Mouse (Mus musculus): ENCODE measurements around the gene Cyp2c37. TPM values are rescaled to one million over a fixed set of nuclear protein-coding genes. Genes with fewer than 3 reads are reported as not detected.
"Not testable (repeated sequence)": the region's sequence is repeated elsewhere in the genome, so short reads cannot be mapped to it uniquely, and the experiment has no call there.

Gene Cyp2c37
- polyA plus RNA-seq (2015; fragmentation: Nextera tagmentation; extraction: Ambion mirVana), result not detected in 2 replicates

DNA sequence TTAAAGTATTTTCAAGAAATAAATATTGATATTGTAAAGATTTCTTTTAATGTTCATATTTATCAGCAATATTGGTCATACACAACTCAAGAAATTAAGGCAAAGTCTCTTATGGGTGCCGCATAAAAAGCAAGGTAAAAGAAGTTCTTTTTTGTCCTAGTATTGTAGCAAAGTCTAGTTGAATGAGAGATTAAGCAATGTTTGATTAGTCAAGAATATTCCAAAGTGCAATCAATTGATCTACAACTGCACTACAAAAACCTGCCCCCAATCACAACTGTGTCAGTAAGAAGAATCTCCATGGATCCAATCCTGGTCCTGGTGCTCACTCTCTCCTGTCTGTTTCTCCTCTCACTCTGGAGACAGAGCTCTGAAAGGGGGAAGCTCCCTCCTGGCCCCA, at the start of gene Cyp2c37:
Cyp2c37 (plus strand) TSS at position 285 of the 400 bp plus-strand sequence.
- not testable (repeated sequence) for H3K27ac ChIP-seq (replicated peaks)

GRCm38 (mm10) chr19:39960861-39961260, 31.4 kb upstream of the Cyp2c37 start:
- H3K9ac ChIP-seq; H3K27ac ChIP-seq (replicated peaks); ATAC-seq (ENCODE audit: low read depth); H3K4me2 ChIP-seq; H3K4me3 ChIP-seq; H3K27me3 ChIP-seq; H3K9me3 ChIP-seq; H3K4me1 ChIP-seq (replicated peaks); H3K36me3 ChIP-seq: not testable (repeated sequence)

More for the DNA sequence above, at the start of gene Cyp2c37:
- 100% methylated on average over 1 of the region's 1 CpGs for WGBS
- H3K4me2 ChIP-seq; H3K4me3 ChIP-seq; H3K36me3 ChIP-seq; H3K9me3 ChIP-seq; ATAC-seq (ENCODE audit: low read depth); H3K27me3 ChIP-seq; H3K4me1 ChIP-seq (replicated peaks); H3K9ac ChIP-seq: not testable (repeated sequence)

GRCm38 (mm10) chr19:39971096-39971495, 21.1 kb upstream of the Cyp2c37 start:
- H3K9me3 ChIP-seq, result peaks cover 29% of the 10 kb centered on the region
- H3K27me3 ChIP-seq; H3K4me1 ChIP-seq (replicated peaks); H3K27ac ChIP-seq (replicated peaks); H3K9ac ChIP-seq; ATAC-seq (ENCODE audit: low read depth); H3K36me3 ChIP-seq; H3K4me3 ChIP-seq; H3K4me2 ChIP-seq: not testable (repeated sequence)
- WGBS, result 89% methylated on average over 3 of the region's 3 CpGs

DNA sequence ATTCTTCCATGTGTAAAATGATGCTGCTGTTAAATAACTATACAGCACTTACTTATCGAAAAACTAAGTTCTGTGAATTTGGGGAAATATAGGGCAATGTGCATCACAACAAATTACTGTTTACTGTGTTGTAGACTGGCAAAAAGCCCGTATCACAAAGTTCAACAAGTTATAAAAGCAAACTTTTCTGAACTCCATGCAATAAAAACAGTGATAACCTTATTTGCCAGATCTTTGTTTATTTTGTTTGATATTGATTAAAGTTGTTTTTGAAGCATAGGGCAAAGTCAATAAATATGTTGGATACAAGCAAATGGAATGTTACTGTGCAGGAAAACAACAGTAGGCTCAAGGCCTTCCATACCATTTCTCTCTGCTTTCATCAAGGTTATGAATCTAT, 2.8 kb upstream of the Cyp2c37 start:
- WGBS, result 80% methylated on average over 2 of the region's 2 CpGs
- Histone ChIP-seq H3K27ac (replicated peaks) (no peak overlapping the region), H3K4me2 (no peak overlapping the region), H3K4me3 (no peak overlapping the region), H3K4me1 (replicated peaks) (no peaks in the 10 kb centered on the region), H3K36me3 (no peaks in the 10 kb centered on the region), H3K9ac (no peak overlapping the region), H3K27me3 (no peaks in the 10 kb centered on the region), H3K9me3 (no peaks in the 10 kb centered on the region)
- no peak for ATAC-seq (ENCODE audit: low read depth)

Other genes with a start within 250 kb of the Cyp2c37 start
- gene Cyp2c40, start 179.6 kb upstream of the Cyp2c37 start, polyA plus RNA-seq (2015; fragmentation: Nextera tagmentation; extraction: Ambion mirVana), result not detected in 2 replicates
- gene Cyp2c69, start 105.6 kb upstream of the Cyp2c37 start, polyA plus RNA-seq (2015; fragmentation: Nextera tagmentation; extraction: Ambion mirVana), result not detected in 2 replicates
- gene Cyp2c54, start 81.4 kb downstream of the Cyp2c37 start, polyA plus RNA-seq (2015; fragmentation: Nextera tagmentation; extraction: Ambion mirVana), result not detected in 2 replicates
- gene Cyp2c50, start 97.3 kb downstream of the Cyp2c37 start, polyA plus RNA-seq (2015; fragmentation: Nextera tagmentation; extraction: Ambion mirVana), result not detected in 2 replicates
- gene Cyp2c70, start 194.9 kb downstream of the Cyp2c37 start, polyA plus RNA-seq (2015; fragmentation: Nextera tagmentation; extraction: Ambion mirVana), result not detected in 2 replicates

Data from neural tube, embryonic 13.5 days (tissue).